Mouse (Mus musculus) forebrain, embryonic 10.5 days (tissue): ENCODE data around the gene Mpdu1. TPM values are rescaled to one million over a fixed set of nuclear protein-coding genes. Genes with fewer than 3 reads are reported as not detected.

Experiments used
- DNase-seq: peaks from one replicate; pipeline ENCODE4 v3.0.0-alpha.2; 2017; ENCODE audit warnings: low spot score; ENCODE audit errors: extremely low spot score
- H3K27ac ChIP-seq: fragments of 300-500 bp; sonication (generic); 2 replicates; pipeline ENCODE4 v1.5.1; 2016; ENCODE audit warnings: mild to moderate bottlenecking
- H3K27me3 ChIP-seq: fragments of 300-500 bp; sonication (generic); 2 replicates; pipeline ENCODE4 v1.6.1; 2016; ENCODE audit warnings: mild to moderate bottlenecking; ENCODE audit not compliant: poor library complexity, severe bottlenecking
- H3K36me3 ChIP-seq: fragments of 300-500 bp; sonication (generic); replicated peaks from 2 replicates; pipeline ENCODE4 v1.6.1; 2016; ENCODE audit warnings: mild to moderate bottlenecking, moderate library complexity
- H3K4me1 ChIP-seq: fragments of 300-500 bp; sonication (generic); 2 replicates; pipeline ENCODE4 v1.6.1; 2016
- H3K4me3 ChIP-seq: fragments of 300-500 bp; sonication (generic); 2 replicates; pipeline ENCODE4 v1.5.1; 2016; ENCODE audit warnings: mild to moderate bottlenecking, moderate library complexity
- H3K9me3 ChIP-seq: fragments of 300-500 bp; sonication (generic); 2 replicates; pipeline ENCODE4 v1.6.1; 2016; ENCODE audit warnings: mild to moderate bottlenecking, moderate library complexity
- WGBS: fragments of 180-500 bp; shearing (Covaris S2); methylation state at CpG from one replicate; pipeline ENCODE4 v1.1.7; 2016; 5-methylcytosine and 5-hydroxymethylcytosine counted together
- polyA plus RNA-seq: library from polyadenylated mRNA; unstranded; fragments of >200 nt; fragmentation: Nextera tagmentation; extraction: Ambion mirVana; gene quantifications from 2 replicates; pipeline ENCODE4 v1.2.1, GENCODE M21; 2016

The Mpdu1 gene
- polyA plus RNA-seq, 1 experiment from 2014 or later, result 82.9 TPM

DNA sequence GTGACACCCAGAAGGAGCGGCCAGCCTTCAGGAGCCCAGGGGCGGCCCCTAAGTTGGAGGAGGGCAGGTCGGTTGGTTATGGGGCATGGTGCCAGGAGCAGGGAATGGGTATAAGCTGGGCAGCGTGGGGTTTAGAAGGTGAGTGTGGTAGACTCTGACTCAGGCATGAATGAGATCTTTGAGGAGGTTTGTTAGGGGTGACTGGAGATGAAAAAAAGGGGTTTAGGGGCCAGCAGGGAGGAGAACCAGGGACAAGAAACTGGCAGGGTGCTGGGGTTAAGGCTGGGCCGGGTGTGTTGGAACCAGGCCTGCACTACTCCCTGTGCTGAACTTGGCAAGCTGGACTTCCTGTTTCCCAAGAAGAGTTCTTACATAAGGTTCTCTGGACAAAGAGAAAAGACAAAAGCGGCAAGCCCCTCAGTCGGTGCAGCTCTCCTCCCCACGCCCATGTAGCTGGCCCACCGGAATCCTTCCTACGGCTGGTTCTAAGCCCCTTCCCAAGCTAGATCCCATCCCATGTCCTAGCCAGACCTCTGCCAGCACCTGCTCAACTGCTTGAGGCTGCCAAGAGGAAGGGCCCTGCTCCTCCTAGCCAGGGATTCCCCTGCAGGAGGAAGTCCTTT lies 23.2 kb upstream of the Mpdu1 start, which contains the start of gene Tnfsf13:
Tnfsf13 (minus strand) TSS at position 259 of the 623 bp plus-strand sequence.
- H3K4me3 ChIP-seq, result peak within 1 kb of the TSS; percentile 13; the same call in 1 of the 2 replicates
- H3K9me3 ChIP-seq, result no peaks in the 10 kb centered on the region
- H3K4me1 ChIP-seq, result peaks cover 49% of the 10 kb centered on the region
- peak within 1 kb of the TSS; percentile 65 for H3K27ac ChIP-seq
- 65% methylated on average over 10 of the region's 10 CpGs for WGBS
- DNase-seq, result no peak
- no peaks in the 10 kb centered on the region for H3K36me3 ChIP-seq
- 0 out of 2 replicates have a peak, but pooled peaks cover 13% of the 10 kb centered on the region for H3K27me3 ChIP-seq

DNA sequence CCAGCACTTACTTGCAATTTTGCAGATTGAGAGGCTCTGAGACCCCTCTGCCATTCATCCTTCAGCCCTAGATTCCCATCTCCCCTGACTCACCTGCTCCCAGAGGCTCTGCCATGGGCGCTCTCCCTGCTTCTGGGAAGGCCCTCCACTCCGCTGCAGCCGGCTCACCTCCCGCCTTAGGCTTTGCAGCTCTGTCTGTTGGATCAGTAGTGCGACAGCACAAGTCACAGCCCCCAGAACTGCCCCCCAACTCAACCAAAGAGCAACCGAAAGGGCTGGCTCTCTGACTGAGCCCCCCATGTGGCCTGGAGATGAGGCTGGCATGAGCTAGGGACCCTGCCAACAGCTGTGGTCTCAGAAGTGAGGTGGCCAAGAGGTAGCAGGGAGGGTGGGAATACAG lies 22.5 kb upstream of the Mpdu1 start:
- no peak for DNase-seq
- H3K27ac ChIP-seq, result peak overlapping the region; percentile 65; the same call in 1 of the 2 replicates
- WGBS, result 78% methylated on average over 6 of the region's 6 CpGs
- H3K36me3 ChIP-seq, result peaks cover 7% of the 10 kb centered on the region
- peaks cover 56% of the 10 kb centered on the region for H3K4me1 ChIP-seq
- H3K27me3 ChIP-seq, result 0 out of 2 replicates have a peak, but pooled peaks cover 13% of the 10 kb centered on the region
- no peaks in the 10 kb centered on the region for H3K9me3 ChIP-seq
- H3K4me3 ChIP-seq, result peak overlapping the region; percentile 13; the same call in 1 of the 2 replicates

DNA sequence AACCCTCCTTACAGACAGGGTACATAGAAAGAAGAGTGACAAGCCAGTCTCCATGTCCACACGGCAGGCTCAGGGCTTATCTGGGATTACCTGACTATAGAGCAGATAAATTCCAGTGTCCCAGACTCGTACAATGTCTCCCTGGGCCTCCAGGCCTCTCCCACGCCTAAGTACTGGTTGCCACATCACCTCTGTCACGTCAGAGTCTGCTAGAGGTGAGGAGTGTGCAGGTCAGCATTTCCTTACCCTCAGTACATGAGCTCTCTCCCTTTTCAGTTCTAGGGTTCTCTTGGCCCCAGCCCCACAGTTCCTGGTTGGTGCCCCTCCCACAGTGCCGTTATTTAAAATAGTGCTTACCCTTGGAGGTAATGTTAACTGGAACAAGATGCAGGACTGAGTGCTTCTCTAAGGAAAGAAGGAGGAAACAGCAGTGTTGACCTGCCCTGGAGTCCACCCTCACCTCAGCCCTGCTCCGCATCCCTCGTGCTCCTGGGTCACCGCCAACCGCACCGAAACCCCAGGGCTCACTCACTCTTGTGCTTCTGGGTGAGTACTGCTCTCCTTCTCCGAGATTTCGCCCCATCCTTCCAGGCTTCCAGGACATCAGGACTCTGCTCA lies 21.8 kb upstream of the Mpdu1 start:
- H3K4me3 ChIP-seq, result no peak overlapping the region
- H3K27ac ChIP-seq, result 0 out of 2 replicates have a peak overlapping the region, but pooled peaks have one; percentile 91
- 87% methylated on average over 12 of the region's 12 CpGs for WGBS
- DNase-seq, result no peak
- H3K36me3 ChIP-seq, result peaks cover 14% of the 10 kb centered on the region
- 0 out of 2 replicates have a peak, but pooled peaks cover 13% of the 10 kb centered on the region for H3K27me3 ChIP-seq
- H3K4me1 ChIP-seq, result peaks cover 61% of the 10 kb centered on the region
- H3K9me3 ChIP-seq, result no peaks in the 10 kb centered on the region

DNA sequence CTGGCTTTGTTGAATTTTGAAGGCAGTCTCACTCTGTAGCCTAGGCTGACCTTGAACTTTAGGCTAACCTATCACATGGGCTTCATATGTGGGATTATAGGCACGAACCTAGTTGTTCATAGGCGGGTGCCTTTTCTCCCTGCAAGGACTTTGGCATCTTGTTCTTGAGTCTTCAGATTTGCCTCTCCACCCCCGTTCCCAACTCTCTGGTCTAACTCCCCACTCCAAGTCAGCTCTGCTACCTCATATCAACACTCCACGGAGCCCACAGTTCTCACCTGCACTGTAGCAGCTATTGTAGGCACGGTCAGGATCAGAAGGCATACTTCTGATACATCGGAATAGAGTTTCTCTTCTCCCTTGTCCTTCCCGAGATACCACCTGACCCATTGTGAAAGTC lies 21.1 kb upstream of the Mpdu1 start:
- Histone ChIP-seq H3K27me3 (0 out of 2 replicates have a peak, but pooled peaks cover 13% of the 10 kb centered on the region), H3K9me3 (no peaks in the 10 kb centered on the region), H3K4me1 (peaks cover 61% of the 10 kb centered on the region), H3K4me3 (no peak overlapping the region), H3K27ac (peak overlapping the region; percentile 91), H3K36me3 (peaks cover 21% of the 10 kb centered on the region)
- DNase-seq, result no peak
- 84% methylated on average over 7 of the region's 7 CpGs for WGBS

DNA sequence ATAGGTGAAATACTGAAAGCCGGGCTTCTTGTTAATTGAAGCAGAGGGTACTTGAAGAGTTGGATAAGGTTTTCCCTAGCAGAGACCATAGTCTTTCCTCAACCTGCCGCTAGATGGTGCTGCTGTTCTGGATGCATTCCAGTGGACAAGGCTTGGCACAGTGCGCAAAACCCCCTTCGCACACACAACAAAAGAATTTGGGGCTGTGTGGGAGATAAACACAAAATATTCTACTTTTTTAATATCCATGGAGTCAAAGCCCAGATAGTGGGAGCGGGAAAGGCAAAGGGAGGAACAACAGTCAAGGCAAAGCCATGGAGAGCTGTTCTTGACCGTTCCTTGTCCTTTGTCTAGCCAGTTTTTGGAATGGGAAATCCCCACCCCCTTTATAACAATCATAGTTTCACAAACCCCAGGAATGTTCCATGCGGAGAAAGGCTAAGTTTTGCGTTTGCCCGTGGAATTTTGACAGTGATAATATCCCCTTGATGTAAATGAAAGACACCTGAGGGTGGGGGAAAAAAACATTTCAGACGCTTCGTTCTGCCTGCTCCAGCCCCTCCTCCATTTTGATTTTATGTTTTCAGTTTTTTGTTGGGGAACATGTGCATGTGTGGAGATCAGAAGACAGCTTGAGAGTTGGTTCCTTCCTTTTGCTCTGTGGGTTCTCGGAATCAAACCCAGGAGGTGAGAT lies 20.5 kb upstream of the Mpdu1 start:
- Histone ChIP-seq H3K36me3 (peaks cover 26% of the 10 kb centered on the region), H3K9me3 (no peaks in the 10 kb centered on the region), H3K4me1 (peaks cover 61% of the 10 kb centered on the region), H3K27ac (peak overlapping the region; percentile 91), H3K4me3 (peak overlapping the region; percentile 70), H3K27me3 (0 out of 2 replicates have a peak, but pooled peaks cover 13% of the 10 kb centered on the region)
- 30% methylated on average over 12 of the region's 12 CpGs for WGBS
- DNase-seq, result peak; percentile 88

DNA sequence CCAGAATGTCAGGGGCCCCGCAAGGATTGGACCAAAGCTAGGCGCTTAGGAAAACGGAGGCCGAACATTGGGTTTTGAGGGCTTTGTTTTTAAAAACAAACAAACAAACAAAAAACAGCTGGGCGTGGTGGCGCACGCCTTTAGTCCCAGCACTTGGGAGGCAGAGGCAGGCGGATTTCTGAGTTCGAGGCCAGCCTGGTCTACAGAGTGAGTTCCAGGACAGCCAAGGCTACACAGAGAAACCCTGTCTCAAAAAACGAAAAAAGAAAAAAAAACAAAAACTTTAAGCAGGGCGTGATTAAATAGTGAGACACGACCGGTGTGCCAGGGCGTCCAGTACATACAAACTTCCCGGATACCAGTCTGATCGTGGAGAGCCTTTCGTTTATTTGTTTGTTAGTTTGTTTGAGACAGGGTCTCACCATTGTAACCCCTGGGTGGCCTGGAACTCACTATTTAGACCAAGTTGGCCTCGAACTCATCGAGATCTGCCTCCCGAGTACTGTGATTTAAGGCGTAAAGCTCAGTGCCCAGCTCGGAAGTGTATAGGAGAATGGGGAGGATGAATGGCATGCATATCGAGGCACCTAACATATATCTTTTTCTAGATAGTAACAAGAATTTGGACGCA lies 19.9 kb upstream of the Mpdu1 start:
- no peak for DNase-seq
- Histone ChIP-seq H3K4me3 (peak overlapping the region; percentile 70), H3K36me3 (peaks cover 33% of the 10 kb centered on the region), H3K27me3 (0 out of 2 replicates have a peak, but pooled peaks cover 13% of the 10 kb centered on the region), H3K9me3 (no peaks in the 10 kb centered on the region), H3K27ac (peak overlapping the region; percentile 91), H3K4me1 (peaks cover 61% of the 10 kb centered on the region)
- 33% methylated on average over 24 of the region's 24 CpGs for WGBS

DNA sequence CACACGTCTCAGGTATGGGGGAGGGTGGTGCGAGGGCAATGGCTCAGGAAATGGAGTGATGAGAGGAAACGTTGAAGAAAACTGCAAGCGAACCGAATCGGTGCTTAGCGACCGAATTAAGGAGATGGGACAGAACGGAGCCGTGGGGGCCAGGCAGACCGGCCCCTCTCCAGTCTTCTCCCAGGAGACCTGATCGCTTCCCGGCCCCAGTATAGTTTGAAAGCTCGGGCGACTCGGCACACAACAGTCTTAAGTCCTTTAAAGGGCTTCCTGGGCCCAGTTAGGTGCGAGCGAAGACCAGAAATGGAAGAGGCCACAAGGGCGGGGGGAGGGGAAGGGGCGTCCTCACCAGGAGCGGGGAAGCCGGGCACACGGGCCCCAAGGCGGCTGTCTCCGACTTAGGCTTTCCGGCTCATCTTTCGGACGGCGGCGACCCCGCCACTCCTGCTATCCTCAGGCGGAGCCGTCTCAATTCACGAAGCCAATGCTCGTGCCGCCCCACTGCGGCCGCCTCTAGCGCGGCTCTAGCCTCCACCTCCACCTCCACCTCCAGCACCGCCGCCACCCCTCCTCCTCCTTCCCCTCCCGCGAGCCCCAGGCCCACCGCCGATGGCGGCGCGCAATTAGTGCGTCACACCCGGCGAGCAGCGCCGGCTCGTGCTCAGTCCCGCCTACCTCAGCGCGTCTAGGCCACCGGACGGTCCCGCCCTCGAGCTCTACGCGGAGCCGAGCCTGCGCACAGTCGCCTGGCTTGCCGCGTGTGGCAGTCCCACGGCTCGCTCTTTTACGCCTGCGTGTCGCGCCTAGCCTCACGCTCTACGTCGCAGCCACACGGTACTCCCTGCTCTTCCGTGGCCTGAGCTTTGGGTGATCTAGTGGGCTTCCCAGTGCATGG lies 19.1 kb upstream of the Mpdu1 start, which contains the start of gene Senp3:
Senp3 (minus strand) TSS at position 771 of the 895 bp plus-strand sequence.
- H3K4me1 ChIP-seq, result peaks cover 55% of the 10 kb centered on the region
- no peaks in the 10 kb centered on the region for H3K9me3 ChIP-seq
- peaks cover 41% of the 10 kb centered on the region for H3K36me3 ChIP-seq
- DNase-seq, result peak; percentile 98
- H3K27ac ChIP-seq, result peak within 1 kb of the TSS; percentile 91
- H3K27me3 ChIP-seq, result 0 out of 2 replicates have a peak, but pooled peaks cover 13% of the 10 kb centered on the region
- peak within 1 kb of the TSS; percentile 70 for H3K4me3 ChIP-seq
- WGBS, result under 1% methylated on average over 80 of the region's 80 CpGs

DNA sequence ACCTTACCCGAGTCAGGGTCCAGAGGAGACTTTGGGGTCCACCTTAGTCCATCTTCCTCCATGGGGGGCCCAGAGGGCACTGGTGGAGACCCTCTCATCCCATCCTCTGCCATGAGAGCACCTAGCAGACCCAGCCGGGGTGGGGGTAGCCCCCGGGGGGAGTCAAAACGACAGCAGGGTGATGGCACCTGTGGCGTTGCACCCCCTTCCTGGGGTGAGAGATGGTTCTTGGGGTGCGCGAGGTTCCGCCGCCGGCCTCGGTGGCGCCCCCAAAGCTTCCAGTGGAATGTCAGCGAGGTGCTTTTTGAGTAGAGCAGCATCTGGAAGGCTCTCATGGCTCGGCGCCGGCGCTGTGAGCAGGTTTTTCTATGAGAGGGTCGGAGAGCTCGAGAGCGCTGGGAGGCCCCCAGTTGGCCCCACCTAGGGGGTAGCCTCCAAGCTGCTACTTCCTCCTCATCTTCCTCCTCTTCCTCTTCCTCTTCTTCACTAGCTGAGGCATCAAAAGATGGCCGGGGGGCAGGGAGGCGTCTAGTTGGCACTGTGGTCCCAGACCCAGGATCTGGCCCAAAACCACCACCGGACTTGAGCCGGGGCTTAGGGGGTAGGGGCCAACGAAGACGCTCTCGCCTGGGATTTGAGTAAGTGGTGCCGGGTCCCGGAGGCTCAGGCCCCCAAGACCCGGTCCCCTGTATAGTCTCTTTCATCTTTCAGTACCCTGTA lies 17.9 kb upstream of the Mpdu1 start:
- 95% methylated on average over 30 of the region's 30 CpGs for WGBS
- Histone ChIP-seq H3K4me3 (peak overlapping the region; percentile 70), H3K27ac (0 out of 2 replicates have a peak overlapping the region, but pooled peaks have one; percentile 16), H3K27me3 (0 out of 2 replicates have a peak, but pooled peaks cover 6% of the 10 kb centered on the region), H3K4me1 (peaks cover 44% of the 10 kb centered on the region), H3K36me3 (peaks cover 53% of the 10 kb centered on the region), H3K9me3 (no peaks in the 10 kb centered on the region)
- DNase-seq, result no peak

DNA sequence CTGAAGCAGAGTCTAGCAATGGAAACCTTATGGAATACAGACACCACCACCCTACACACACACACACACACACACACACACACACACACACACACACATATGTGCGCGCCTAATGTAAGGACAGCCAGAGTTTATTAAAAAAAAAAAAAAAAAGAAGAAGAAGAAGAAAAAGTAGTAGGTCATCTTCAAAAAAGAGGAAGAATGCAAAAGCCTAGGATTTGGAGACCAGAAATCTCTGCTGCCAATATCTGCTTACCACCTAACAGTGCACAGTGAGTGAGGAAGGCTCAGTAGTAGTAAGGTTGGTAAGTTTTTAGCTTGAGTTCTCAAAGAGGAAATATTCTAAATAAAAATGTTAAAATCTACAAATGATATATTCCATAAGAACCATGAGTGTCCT lies 16.7 kb upstream of the Mpdu1 start:
- Histone ChIP-seq H3K4me3 (peak overlapping the region; percentile 10; the same call in 1 of the 2 replicates), H3K4me1 (peaks cover 39% of the 10 kb centered on the region), H3K27me3 (no peaks in the 10 kb centered on the region), H3K27ac (no peak overlapping the region), H3K36me3 (peaks cover 65% of the 10 kb centered on the region), H3K9me3 (no peaks in the 10 kb centered on the region)
- DNase-seq, result no peak
- WGBS, result 100% methylated on average over 2 of the region's 2 CpGs

DNA sequence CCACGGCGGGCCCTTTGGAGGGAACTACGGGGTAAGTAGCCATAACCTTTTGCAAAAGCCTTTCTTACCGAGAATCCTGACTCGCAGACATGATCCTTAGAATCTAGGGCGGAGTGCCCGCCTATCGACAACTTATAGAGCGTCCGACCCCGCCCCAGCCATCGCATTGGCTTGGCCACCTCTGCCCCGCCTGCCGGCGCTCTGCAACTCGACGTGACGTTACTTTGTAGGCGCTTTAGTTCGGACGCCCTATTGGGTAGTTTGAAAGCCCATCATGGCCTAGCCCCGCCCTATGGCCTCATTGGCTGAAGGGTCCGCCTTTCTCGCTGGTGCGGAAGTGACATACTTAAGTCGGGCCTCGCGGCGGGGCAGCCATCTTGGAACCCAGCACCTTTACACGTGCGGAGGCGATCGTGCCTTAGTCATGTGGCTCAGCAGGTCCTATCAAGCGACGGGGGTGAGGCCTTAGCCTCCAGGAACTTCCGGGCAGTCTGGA lies 9.8 kb upstream of the Mpdu1 start, which contains the start of gene Eif4a1:
Eif4a1 (minus strand) TSS at position 213 of the 496 bp plus-strand sequence.
- Histone ChIP-seq H3K27ac (peak within 1 kb of the TSS; percentile 99), H3K4me1 (peaks cover 40% of the 10 kb centered on the region), H3K4me3 (peak within 1 kb of the TSS; percentile 100), H3K36me3 (peaks cover 91% of the 10 kb centered on the region), H3K9me3 (no peaks in the 10 kb centered on the region), H3K27me3 (no peaks in the 10 kb centered on the region)
- under 1% methylated on average over 36 of the region's 36 CpGs for WGBS
- DNase-seq, result peak; percentile 100

DNA sequence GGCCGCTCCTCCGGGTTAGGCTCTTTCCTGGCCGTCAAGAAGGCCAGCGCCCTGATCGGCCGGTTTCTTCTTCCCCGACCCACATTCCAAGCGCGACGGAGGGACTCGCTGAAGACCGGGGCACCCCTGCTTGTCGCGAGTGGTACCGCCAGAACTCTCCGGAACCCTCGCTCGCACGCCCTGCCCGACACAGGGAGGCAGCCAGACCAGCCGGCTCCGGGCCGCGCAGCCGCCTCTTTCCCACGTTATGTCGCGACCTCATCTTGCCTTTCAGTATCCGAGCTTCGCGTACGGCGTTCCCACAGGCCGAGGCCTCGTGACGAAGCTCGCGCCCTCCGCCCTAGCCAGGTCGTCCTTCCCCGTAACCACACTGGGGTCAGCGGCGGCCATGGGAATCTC lies 9.3 kb upstream of the Mpdu1 start:
- Histone ChIP-seq H3K4me1 (peaks cover 40% of the 10 kb centered on the region), H3K36me3 (peaks cover 90% of the 10 kb centered on the region), H3K9me3 (no peaks in the 10 kb centered on the region), H3K27me3 (no peaks in the 10 kb centered on the region), H3K4me3 (peak overlapping the region; percentile 100), H3K27ac (peak overlapping the region; percentile 99)
- WGBS, result under 1% methylated on average over 43 of the region's 43 CpGs
- DNase-seq, result peak; percentile 42
